Mouse (Mus musculus): ENCODE results near the gene Apaf1. TPM values are rescaled to one million over a fixed set of nuclear protein-coding genes. Genes with fewer than 3 reads are reported as not detected.

Apaf1 gene
- polyA plus RNA-seq, 1 experiment from 2014 or later: 31.8 TPM

- H3K27me3 ChIP-seq: peaks cover 58% of the 10 kb centered on the region
- WGBS: 86% methylated on average over 10 of the region's 10 CpGs
- H3K27ac ChIP-seq: no peak overlapping the region
- no peaks in the 10 kb centered on the region for H3K36me3 ChIP-seq
- H3K4me1 ChIP-seq: peaks cover 18% of the 10 kb centered on the region
- H3K9me3 ChIP-seq: no peaks in the 10 kb centered on the region
- H3K9ac ChIP-seq: no peak overlapping the region
- H3K4me2 ChIP-seq (replicated peaks): no peak overlapping the region
- H3K4me3 ChIP-seq: no peak overlapping the region
- ATAC-seq (ENCODE audit: low FRiP score, low read depth): no peak
Observed at GRCm38 (mm10) chr10:90968247-90968646, 114.3 kb downstream of the Apaf1 start.

DNA sequence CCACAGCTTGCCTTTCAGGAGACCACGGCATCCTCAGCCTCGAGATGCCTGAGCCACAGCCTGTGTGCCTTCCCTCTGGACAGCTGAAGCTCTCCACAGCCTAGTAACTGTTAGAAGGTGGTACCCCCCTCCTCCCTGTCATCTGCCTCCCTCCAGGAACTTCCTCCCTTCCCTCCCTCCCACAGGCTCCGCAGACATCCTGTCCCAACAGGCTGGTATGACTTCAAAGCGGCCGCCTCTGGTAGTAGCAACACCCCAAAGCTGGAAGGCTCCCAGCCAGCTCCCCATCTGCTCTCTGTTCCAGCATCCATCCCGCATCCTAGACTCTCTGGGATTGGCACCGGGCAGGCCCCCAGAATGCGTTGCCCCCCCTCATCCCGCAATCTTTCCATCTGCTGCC lies 115.7 kb downstream of the Apaf1 start:
- Histone ChIP-seq H3K27me3 (peaks cover 53% of the 10 kb centered on the region), H3K36me3 (no peaks in the 10 kb centered on the region), H3K9ac (no peak overlapping the region), H3K9me3 (no peaks in the 10 kb centered on the region), H3K4me3 (no peak overlapping the region), H3K4me2 (replicated peaks) (0 out of 2 replicates have a peak overlapping the region, but pooled peaks have one; percentile 7), H3K27ac (no peak overlapping the region), H3K4me1 (peaks cover 18% of the 10 kb centered on the region)
- 7% methylated on average over 9 of the region's 9 CpGs for WGBS
- ATAC-seq (ENCODE audit: low FRiP score, low read depth): no peak

DNA sequence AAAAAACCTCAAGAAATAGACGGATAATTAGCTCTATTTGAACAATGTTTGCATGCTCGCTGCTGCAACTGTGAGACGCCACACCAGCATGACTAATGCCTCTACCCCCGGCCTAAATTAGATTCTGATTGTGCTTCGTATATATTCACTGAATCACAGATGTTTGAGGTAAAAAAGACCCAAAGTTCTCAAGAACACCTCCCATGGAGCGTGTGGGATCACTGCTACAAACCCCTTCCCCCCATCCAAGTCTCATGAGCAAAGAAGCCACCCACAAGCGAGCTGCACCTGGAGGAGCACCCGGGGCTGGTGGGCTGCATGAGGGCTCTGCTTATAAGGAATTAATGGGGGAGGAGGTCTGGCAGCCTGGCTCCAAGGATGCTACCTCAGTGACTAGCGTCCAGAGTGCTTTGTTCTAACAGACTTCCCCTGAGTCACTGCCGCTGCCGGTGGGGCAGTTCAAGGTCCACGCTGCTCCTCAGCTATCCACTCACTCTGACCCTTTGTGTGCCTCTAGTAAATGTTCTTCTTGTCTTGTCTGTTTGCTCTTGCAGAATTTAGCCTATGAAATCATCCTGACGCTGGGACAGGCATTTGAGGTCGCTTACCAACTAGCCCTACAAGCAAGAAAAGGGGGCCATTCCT lies 116.8 kb downstream of the Apaf1 start:
- 54% methylated on average over 14 of the region's 14 CpGs for WGBS
- no peak overlapping the region for H3K9ac ChIP-seq
- H3K36me3 ChIP-seq: no peaks in the 10 kb centered on the region
- no peak for ATAC-seq (ENCODE audit: low FRiP score, low read depth)
- H3K4me2 ChIP-seq (replicated peaks): no peak overlapping the region
- H3K4me1 ChIP-seq: peaks cover 18% of the 10 kb centered on the region
- H3K27ac ChIP-seq: no peak overlapping the region
- H3K4me3 ChIP-seq: no peak overlapping the region
- no peaks in the 10 kb centered on the region for H3K9me3 ChIP-seq
- H3K27me3 ChIP-seq: peaks cover 53% of the 10 kb centered on the region

- Histone ChIP-seq H3K27ac (no peak overlapping the region), H3K4me1 (peaks cover 13% of the 10 kb centered on the region; the same call in 1 of the 2 replicates), H3K27me3 (peaks cover 43% of the 10 kb centered on the region), H3K4me3 (no peak overlapping the region), H3K36me3 (no peaks in the 10 kb centered on the region), H3K4me2 (replicated peaks) (no peak overlapping the region), H3K9ac (no peak overlapping the region), H3K9me3 (no peaks in the 10 kb centered on the region)
- 30% methylated on average over 9 of the region's 9 CpGs for WGBS
- no peak for ATAC-seq (ENCODE audit: low FRiP score, low read depth)
Observed at GRCm38 (mm10) chr10:90964511-90964910, 118.1 kb downstream of the Apaf1 start.

GRCm38 (mm10) chr10:90960374-90960773 lies 122.2 kb downstream of the Apaf1 start:
- H3K4me3 ChIP-seq: no peak overlapping the region
- no peaks in the 10 kb centered on the region for H3K4me1 ChIP-seq
- no peak overlapping the region for H3K27ac ChIP-seq
- 0 out of 2 replicates have a peak, but pooled peaks cover 3% of the 10 kb centered on the region for H3K27me3 ChIP-seq
- no peaks in the 10 kb centered on the region for H3K36me3 ChIP-seq
- WGBS: 65% methylated on average over 7 of the region's 7 CpGs
- no peak overlapping the region for H3K4me2 ChIP-seq (replicated peaks)
- H3K9ac ChIP-seq: no peak overlapping the region
- H3K9me3 ChIP-seq: no peaks in the 10 kb centered on the region; the same call in 1 of the 2 replicates
- ATAC-seq (ENCODE audit: low FRiP score, low read depth): no peak

GRCm38 (mm10) chr10:90953821-90954220 lies 128.7 kb downstream of the Apaf1 start:
- no peak overlapping the region for H3K27ac ChIP-seq
- no peak overlapping the region for H3K4me3 ChIP-seq
- 80% methylated on average over 6 of the region's 6 CpGs for WGBS
- ATAC-seq (ENCODE audit: low FRiP score, low read depth): no peak
- no peaks in the 10 kb centered on the region for H3K36me3 ChIP-seq
- H3K27me3 ChIP-seq: no peaks in the 10 kb centered on the region
- 0 out of 2 replicates have a peak, but pooled peaks cover 4% of the 10 kb centered on the region for H3K4me1 ChIP-seq
- no peak overlapping the region for H3K4me2 ChIP-seq (replicated peaks)
- H3K9me3 ChIP-seq: no peaks in the 10 kb centered on the region; the same call in 1 of the 2 replicates
- H3K9ac ChIP-seq: no peak overlapping the region

DNA sequence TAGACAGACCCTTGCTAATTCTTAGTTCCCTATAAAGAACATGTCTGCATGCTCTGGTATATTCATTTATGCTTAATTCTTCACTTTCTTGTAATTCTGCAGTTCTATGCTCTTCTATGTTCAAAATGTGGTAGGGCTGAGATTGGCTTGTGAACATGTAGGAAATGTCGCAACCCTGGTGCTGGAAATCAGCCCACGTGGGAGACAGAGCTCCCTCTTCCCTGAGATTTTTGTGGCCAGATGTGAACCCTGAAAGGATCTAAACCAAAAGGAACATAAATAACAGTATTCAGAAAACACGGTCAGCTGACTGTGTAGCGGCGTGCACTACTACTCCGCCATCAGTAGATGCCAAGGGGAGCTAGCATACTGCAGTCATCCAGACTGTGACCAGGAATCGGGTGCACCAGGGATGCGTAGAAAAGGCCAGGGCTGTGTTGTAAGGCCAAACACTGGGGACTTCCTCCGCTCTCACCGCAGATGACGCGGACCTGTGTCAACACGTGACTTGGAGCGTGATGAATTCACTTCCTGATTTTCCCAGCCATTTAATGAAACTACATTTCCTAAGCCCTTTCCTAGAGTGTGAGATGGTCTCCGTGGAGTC lies 129.4 kb downstream of the Apaf1 start:
- no peaks in the 10 kb centered on the region for H3K36me3 ChIP-seq
- 0 out of 2 replicates have a peak, but pooled peaks cover 4% of the 10 kb centered on the region for H3K4me1 ChIP-seq
- ATAC-seq (ENCODE audit: low FRiP score, low read depth): no peak
- WGBS: 87% methylated on average over 15 of the region's 15 CpGs
- no peaks in the 10 kb centered on the region; the same call in 1 of the 2 replicates for H3K9me3 ChIP-seq
- H3K4me3 ChIP-seq: no peak overlapping the region
- no peaks in the 10 kb centered on the region for H3K27me3 ChIP-seq
- no peak overlapping the region for H3K9ac ChIP-seq
- H3K27ac ChIP-seq: no peak overlapping the region
- H3K4me2 ChIP-seq (replicated peaks): no peak overlapping the region

DNA sequence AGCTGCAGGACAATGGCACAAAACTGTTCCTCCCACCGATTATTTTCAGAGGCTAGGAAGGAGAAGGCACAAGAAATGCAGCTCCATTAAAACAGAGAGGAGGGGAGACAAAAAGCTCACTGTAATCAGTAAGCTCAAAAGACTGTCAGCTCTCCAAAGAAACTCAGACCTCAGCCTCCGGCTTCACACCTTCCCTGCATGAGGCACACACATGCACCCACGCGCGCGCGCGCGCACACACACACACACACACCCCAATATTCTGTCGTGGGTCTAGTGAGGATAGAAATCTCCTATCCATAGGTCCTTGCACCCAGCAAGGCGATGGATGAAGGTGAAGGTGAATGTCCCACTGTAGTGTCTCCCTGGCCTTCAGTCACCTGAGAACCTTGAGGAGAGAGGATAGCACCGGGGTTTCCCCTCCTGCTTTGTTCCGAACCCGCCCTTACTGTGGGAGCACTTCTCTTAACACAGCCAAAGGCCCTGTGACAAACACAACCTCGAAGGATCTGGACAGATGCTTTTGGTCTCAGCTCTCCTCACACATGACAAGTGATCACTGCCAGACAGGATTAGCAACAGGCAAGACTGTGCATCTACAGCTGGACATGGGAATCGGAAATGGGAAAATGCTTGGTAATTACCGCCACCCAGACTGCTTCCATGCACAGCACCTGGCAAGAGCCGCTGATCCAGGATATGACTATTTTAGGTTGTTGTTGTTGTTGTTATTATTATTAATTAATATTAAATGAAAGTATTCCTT lies 134.8 kb downstream of the Apaf1 start:
- Histone ChIP-seq H3K9me3 (no peaks in the 10 kb centered on the region), H3K27me3 (no peaks in the 10 kb centered on the region), H3K9ac (no peak overlapping the region), H3K36me3 (no peaks in the 10 kb centered on the region), H3K27ac (no peak overlapping the region), H3K4me1 (0 out of 2 replicates have a peak, but pooled peaks cover 4% of the 10 kb centered on the region), H3K4me3 (no peak overlapping the region), H3K4me2 (replicated peaks) (no peak overlapping the region)
- WGBS: 89% methylated on average over 18 of the region's 18 CpGs
- ATAC-seq (ENCODE audit: low FRiP score, low read depth): peak; percentile 40; the same call in 1 of the 2 replicates

DNA sequence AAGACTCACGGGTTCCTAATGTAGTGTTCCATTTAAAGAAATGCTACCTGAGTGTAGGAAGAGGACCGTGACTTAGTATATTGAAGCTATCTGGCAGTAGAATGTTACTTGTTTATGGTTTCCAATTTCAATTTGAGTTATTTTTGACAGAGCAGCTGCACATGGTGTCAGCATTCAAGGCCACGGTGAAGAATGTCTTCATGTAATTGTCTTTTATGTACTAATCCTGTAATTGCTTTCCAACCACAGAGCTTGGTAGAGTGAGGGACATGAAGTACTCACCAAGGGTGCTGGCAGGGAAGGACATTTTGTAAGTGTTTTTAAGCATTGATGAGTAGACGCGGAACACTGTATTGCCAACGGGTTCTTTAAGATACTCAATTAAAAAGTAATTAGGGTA lies 135.5 kb downstream of the Apaf1 start:
- H3K4me3 ChIP-seq: no peak overlapping the region
- no peak overlapping the region for H3K9ac ChIP-seq
- H3K36me3 ChIP-seq: no peaks in the 10 kb centered on the region
- H3K4me2 ChIP-seq (replicated peaks): no peak overlapping the region
- H3K27ac ChIP-seq: no peak overlapping the region
- H3K27me3 ChIP-seq: no peaks in the 10 kb centered on the region
- ATAC-seq (ENCODE audit: low FRiP score, low read depth): no peak
- 83% methylated on average over 6 of the region's 6 CpGs for WGBS
- no peaks in the 10 kb centered on the region for H3K9me3 ChIP-seq
- 0 out of 2 replicates have a peak, but pooled peaks cover 4% of the 10 kb centered on the region for H3K4me1 ChIP-seq

DNA sequence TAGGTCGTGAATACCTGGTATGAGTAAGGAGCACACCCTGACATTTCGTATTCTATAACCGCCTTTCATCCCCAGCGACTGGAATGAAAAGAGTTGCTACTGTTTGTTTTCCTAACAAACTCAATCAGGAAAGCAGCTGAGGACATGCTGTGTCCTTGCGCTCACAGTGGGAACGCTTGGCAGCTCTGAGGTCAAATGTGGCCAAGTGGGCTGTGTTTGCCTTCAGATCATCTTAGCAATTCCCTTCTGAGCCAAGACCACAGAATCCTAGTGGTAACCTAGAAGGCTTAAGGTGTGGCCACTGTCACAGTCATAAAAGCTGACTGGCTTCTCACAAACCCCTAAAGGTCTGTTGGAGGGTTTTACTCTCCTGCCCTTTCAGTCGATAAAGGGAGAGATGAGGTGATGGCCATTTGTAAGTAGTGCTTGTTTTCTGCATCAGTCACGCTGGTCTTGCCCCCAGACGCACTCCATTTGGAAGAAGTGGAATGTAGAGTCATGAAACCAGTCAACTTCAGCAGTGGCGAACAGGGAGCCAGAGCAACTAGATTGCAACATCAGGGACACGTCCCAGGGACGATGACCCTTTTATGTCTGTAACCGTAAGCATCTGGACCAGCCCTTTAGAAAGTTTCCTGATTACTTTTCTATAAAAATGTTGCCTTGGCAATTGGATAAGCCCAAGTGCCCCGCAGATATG lies 140.4 kb downstream of the Apaf1 start:
- WGBS: 85% methylated on average over 14 of the region's 14 CpGs
- no peak for ATAC-seq (ENCODE audit: low FRiP score, low read depth)
- no peak overlapping the region for H3K4me3 ChIP-seq
- H3K9ac ChIP-seq: no peak overlapping the region
- no peak overlapping the region for H3K4me2 ChIP-seq (replicated peaks)
- H3K9me3 ChIP-seq: no peaks in the 10 kb centered on the region
- H3K27ac ChIP-seq: no peak overlapping the region
- no peaks in the 10 kb centered on the region for H3K4me1 ChIP-seq
- no peaks in the 10 kb centered on the region for H3K36me3 ChIP-seq
- H3K27me3 ChIP-seq: no peaks in the 10 kb centered on the region

- Histone ChIP-seq H3K9ac (no peak overlapping the region), H3K36me3 (no peaks in the 10 kb centered on the region), H3K9me3 (no peaks in the 10 kb centered on the region), H3K4me1 (no peaks in the 10 kb centered on the region), H3K4me3 (no peak overlapping the region), H3K4me2 (replicated peaks) (no peak overlapping the region), H3K27ac (no peak overlapping the region), H3K27me3 (no peaks in the 10 kb centered on the region)
- ATAC-seq (ENCODE audit: low FRiP score, low read depth): no peak
- WGBS: 77% methylated on average over 15 of the region's 15 CpGs
Observed at GRCm38 (mm10) chr10:90940521-90941520, 141.7 kb downstream of the Apaf1 start.
